Mouse (Mus musculus): Measurements from ENCODE around the gene Dock8.

DNA sequence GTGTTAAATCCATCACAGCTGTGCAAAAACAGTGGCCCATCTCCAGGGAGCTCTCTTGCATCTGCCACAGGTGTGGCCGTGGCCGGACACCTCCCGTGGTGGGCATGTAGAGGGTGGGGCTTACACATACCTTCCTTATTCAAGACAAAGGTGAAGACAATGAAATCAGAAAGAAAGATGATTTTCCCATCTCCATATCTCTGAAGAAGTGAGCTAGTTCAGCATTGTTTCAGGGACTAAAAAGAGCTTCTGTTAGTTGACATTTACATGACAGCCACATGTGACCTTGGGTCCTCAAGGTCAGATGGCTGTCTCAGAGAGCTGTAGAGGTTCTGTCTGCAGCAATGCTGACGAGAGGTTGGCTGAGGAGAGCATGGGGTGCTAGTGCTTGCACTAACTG, 99.6 kb downstream of the Dock8 start:
- TF ChIP-seq GATA1 (IDR thresholded peaks at IDR 0.05; ENCODE audit: low read length) (no peak), TAL1 (IDR thresholded peaks at IDR 0.05; ENCODE audit: low read length) (no peak)

Data from erythroblast, embryonic 14.5 days (primary cell).